Mouse (Mus musculus): Measurements from ENCODE around the gene Taf1a. TPM values are rescaled to one million over a fixed set of nuclear protein-coding genes. Genes with fewer than 3 reads are reported as not detected.

The Taf1a gene
- polyA plus RNA-seq, 1 experiment = 3.4 TPM

DNA sequence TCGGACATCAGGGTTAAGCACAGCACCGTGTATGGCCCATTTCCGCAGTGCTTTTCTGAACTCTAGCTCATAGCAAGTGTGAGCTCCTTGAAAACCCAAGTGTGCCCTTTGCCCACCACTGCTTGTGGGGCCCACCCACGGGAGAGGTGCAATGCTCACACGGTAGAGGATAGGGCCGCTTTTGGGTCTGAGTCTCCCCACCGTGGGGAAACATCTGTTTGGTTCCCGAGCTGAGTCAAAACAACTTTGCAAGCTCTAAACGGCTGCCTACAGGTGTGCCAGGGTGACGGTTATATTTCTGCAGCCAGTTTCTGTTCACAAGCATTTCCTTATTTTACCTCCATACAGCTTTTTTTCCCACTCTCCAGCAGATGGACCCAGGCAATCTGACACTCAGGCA, 31.5 kb downstream of the Taf1a start:
- TF ChIP-seq POLR2AphosphoS2 (IDR thresholded peaks at IDR 0.05; ENCODE audit: insufficient read length, low read depth) (no peak), MAX (IDR thresholded peaks at IDR 0.05; ENCODE audit: low read depth) (no peak), TCF3 (IDR thresholded peaks at IDR 0.05; ENCODE audit: insufficient read length, low read depth) (no peak), MYOG (IDR thresholded peaks at IDR 0.05; ENCODE audit: control insufficient read depth in 1 of 3, insufficient read depth in 1 of 3, insufficient read length in 2 of 3, low read depth in 2 of 3) (no peak), POLR2A (IDR thresholded peaks at IDR 0.05; ENCODE audit: insufficient read length, low read depth) (no peak), REST (IDR thresholded peaks at IDR 0.05; ENCODE audit: insufficient read depth, insufficient read length) (no peak), CEBPB (IDR thresholded peaks at IDR 0.05; ENCODE audit: insufficient read depth, poor library complexity, severe bottlenecking) (no peak), USF1 (IDR thresholded peaks at IDR 0.05; ENCODE audit: low read depth) (no peak), E2F4 (IDR thresholded peaks at IDR 0.05; ENCODE audit: insufficient read depth) (no peak), MYOD1 (IDR thresholded peaks at IDR 0.05; ENCODE audit: control insufficient read depth in 1 of 3, insufficient read length in 2 of 3, low read depth in 2 of 3) (no peak), SRF (IDR thresholded peaks at IDR 0.05; ENCODE audit: control insufficient read depth, insufficient read length, low read depth) (no peak), TCF12 (IDR thresholded peaks at IDR 0.05; ENCODE audit: insufficient read depth, poor library complexity, severe bottlenecking) (no peak)
- H3ac ChIP-seq (ENCODE audit: control insufficient read depth, insufficient read length) = no peak overlapping the region
- H3K79me2 ChIP-seq (ENCODE audit: control insufficient read depth, insufficient read depth) = no peaks in the 10 kb centered on the region
- H3K36me3 ChIP-seq (ENCODE audit: control insufficient read depth, insufficient read depth) = no peaks in the 10 kb centered on the region
- no peak overlapping the region for H3K4me2 ChIP-seq (ENCODE audit: low read depth)
- no peaks in the 10 kb centered on the region for H3K27me3 ChIP-seq (ENCODE audit: control insufficient read depth, insufficient read depth, insufficient read length)
- no peak overlapping the region for H3K4me3 ChIP-seq

DNA sequence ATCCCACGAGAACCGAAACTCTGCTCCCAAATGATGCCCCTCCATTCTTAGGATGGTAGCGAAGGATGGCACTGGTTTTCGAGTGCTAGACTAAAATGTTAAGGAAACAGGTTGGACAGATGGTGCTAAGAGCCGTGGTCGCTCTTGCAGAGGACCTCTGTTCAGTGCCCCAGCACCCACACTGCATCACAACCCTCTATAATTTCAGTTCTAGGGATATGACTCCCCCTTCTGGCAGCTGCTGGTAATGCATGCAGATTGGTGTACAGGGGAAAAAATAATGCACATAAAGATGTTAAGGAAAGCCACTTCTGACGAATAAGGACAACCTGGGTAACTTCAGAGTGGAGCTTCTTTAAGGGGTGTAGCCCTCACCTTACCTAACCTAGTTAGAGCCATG, 35.3 kb downstream of the Taf1a start:
- no peak overlapping the region for H3K4me2 ChIP-seq (ENCODE audit: low read depth)

DNA sequence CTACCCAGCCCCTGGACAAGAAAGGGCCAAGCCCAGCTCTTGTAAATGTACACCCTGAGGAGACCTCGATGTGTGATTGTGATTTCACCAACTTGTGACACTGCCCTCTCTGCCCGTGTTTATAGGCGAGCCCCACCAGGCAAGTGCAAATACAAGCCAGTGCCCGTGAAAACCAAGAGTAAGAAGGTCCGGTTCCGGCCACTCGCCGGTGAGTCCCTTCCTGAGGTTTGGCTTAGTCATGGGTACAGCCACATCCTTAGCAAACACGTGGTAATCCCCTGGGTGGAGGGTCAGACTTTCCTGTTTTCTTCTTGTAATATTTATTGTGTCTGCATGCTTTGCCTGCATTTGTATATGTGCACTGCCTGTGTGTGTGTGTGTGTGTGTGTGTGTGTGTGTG, 46.1 kb downstream of the Taf1a start:
- TF ChIP-seq MYOD1 (IDR thresholded peaks at IDR 0.05; ENCODE audit: control insufficient read depth in 1 of 3, insufficient read length in 2 of 3, low read depth in 2 of 3) = no peak
- no peak for TF ChIP-seq MYOG (IDR thresholded peaks at IDR 0.05; ENCODE audit: control insufficient read depth in 1 of 3, insufficient read depth in 1 of 3, insufficient read length in 2 of 3, low read depth in 2 of 3)
- TF ChIP-seq MAX (IDR thresholded peaks at IDR 0.05; ENCODE audit: low read depth) = no peak
- no peak for TF ChIP-seq TCF12 (IDR thresholded peaks at IDR 0.05; ENCODE audit: insufficient read depth, poor library complexity, severe bottlenecking)
- TF ChIP-seq E2F4 (IDR thresholded peaks at IDR 0.05; ENCODE audit: insufficient read depth) = no peak
- no peak for TF ChIP-seq CEBPB (IDR thresholded peaks at IDR 0.05; ENCODE audit: insufficient read depth, poor library complexity, severe bottlenecking)
- no peak for TF ChIP-seq POLR2AphosphoS2 (IDR thresholded peaks at IDR 0.05; ENCODE audit: insufficient read length, low read depth)
- TF ChIP-seq USF1 (IDR thresholded peaks at IDR 0.05; ENCODE audit: low read depth) = no peak
- no peak for TF ChIP-seq TCF3 (IDR thresholded peaks at IDR 0.05; ENCODE audit: insufficient read length, low read depth)
- TF ChIP-seq POLR2A (IDR thresholded peaks at IDR 0.05; ENCODE audit: insufficient read length, low read depth) = no peak
- no peak for TF ChIP-seq SRF (IDR thresholded peaks at IDR 0.05; ENCODE audit: control insufficient read depth, insufficient read length, low read depth)
- TF ChIP-seq REST (IDR thresholded peaks at IDR 0.05; ENCODE audit: insufficient read depth, insufficient read length) = no peak

More for the DNA sequence above, 35.3 kb downstream of the Taf1a start:
- Histone ChIP-seq H3ac (ENCODE audit: control insufficient read depth, insufficient read length) (no peak overlapping the region), H3K79me2 (ENCODE audit: control insufficient read depth, insufficient read depth) (no peaks in the 10 kb centered on the region), H3K27me3 (ENCODE audit: control insufficient read depth, insufficient read depth, insufficient read length) (no peaks in the 10 kb centered on the region), H3K36me3 (ENCODE audit: control insufficient read depth, insufficient read depth) (no peaks in the 10 kb centered on the region), H3K4me3 (no peak overlapping the region)
- TF ChIP-seq TCF3 (IDR thresholded peaks at IDR 0.05; ENCODE audit: insufficient read length, low read depth) (no peak), MYOG (IDR thresholded peaks at IDR 0.05; ENCODE audit: control insufficient read depth in 1 of 3, insufficient read depth in 1 of 3, insufficient read length in 2 of 3, low read depth in 2 of 3) (no peak), E2F4 (IDR thresholded peaks at IDR 0.05; ENCODE audit: insufficient read depth) (no peak)

DNA sequence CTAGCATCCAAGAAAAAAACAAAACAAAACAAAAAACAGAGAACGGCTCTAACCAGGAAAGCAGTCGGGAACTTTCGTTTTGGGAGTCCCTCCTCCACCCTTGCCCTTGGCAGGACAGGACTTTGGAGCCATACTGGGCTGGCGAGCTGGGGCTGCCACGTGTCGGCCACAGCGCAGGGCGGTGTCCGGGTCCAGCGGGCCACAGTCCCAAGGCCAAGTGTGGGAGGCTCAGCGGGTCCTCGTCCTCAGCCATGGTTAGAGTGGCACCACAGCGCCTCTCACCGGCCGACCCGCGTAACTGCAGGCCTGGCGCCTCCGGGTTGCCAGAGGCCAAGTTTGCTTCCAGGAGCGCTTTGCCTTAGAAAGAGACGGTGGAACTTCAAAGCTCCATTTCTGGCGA, 50.3 kb downstream of the Taf1a start:
- no peaks in the 10 kb centered on the region for H3K36me3 ChIP-seq (ENCODE audit: control insufficient read depth, insufficient read depth)
- H3K79me2 ChIP-seq (ENCODE audit: control insufficient read depth, insufficient read depth) = no peaks in the 10 kb centered on the region
- no peaks in the 10 kb centered on the region for H3K27me3 ChIP-seq (ENCODE audit: control insufficient read depth, insufficient read depth, insufficient read length)
- no peak overlapping the region for H3K4me3 ChIP-seq
- H3ac ChIP-seq (ENCODE audit: control insufficient read depth, insufficient read length) = no peak overlapping the region
- H3K4me2 ChIP-seq (ENCODE audit: low read depth) = peak overlapping the region; percentile 62
- TF ChIP-seq POLR2A (IDR thresholded peaks at IDR 0.05; ENCODE audit: insufficient read length, low read depth) = peak; percentile 56
- no peak for TF ChIP-seq TCF3 (IDR thresholded peaks at IDR 0.05; ENCODE audit: insufficient read length, low read depth)

More for the DNA sequence above, 46.1 kb downstream of the Taf1a start:
- H3K36me3 ChIP-seq (ENCODE audit: control insufficient read depth, insufficient read depth) = no peaks in the 10 kb centered on the region
- no peak overlapping the region for H3K4me3 ChIP-seq
- no peak overlapping the region for H3K4me2 ChIP-seq (ENCODE audit: low read depth)
- no peak overlapping the region for H3ac ChIP-seq (ENCODE audit: control insufficient read depth, insufficient read length)
- no peaks in the 10 kb centered on the region for H3K27me3 ChIP-seq (ENCODE audit: control insufficient read depth, insufficient read depth, insufficient read length)
- H3K79me2 ChIP-seq (ENCODE audit: control insufficient read depth, insufficient read depth) = no peaks in the 10 kb centered on the region

DNA sequence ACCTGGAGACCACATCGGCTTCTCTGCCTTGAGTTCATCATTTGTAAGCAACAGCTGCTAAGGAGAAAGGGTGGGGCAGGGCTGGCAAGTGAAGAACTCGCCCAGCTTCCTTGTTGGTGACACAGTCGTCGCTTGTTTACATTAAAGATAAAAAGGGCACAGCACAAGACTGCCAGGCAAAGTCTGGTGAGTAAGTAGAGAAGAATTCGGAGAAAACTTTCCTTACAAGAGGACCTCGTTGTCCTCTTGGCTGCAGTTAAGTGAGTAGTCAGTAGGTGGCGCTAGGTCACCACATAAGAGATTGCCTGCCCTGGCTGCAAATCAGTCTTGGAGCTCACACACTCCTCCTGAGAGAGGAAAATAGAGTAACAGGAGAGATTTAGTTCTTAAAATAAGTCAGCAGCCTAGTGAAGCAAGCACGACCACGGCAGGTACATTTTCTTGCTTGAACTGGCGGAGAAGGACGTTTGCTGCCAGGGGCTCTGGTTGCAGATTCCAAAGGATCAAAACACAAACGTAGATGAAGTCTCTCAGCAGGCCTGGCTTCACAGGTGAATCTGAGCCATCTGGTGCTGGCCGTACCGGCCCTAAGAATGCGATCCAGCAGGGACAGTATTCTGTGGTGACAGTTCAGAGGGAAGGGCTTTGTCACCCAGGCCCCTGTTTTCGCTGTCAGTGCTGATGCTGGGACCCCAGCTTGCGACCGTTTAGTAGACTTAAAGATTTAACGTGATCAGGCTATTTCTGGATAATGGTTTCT, 53.4 kb downstream of the Taf1a start:
- H3K4me2 ChIP-seq (ENCODE audit: low read depth) = peak overlapping the region; percentile 37
- no peaks in the 10 kb centered on the region for H3K27me3 ChIP-seq (ENCODE audit: control insufficient read depth, insufficient read depth, insufficient read length)
- TF ChIP-seq MYOG (IDR thresholded peaks at IDR 0.05; ENCODE audit: control insufficient read depth in 1 of 3, insufficient read depth in 1 of 3, insufficient read length in 2 of 3, low read depth in 2 of 3) (peak in 2 of 3 experiments; percentile 33 to 65), MYOD1 (IDR thresholded peaks at IDR 0.05; ENCODE audit: control insufficient read depth in 1 of 3, insufficient read length in 2 of 3, low read depth in 2 of 3) (peak in 1 of 3 experiments; percentile 56), MAX (IDR thresholded peaks at IDR 0.05; ENCODE audit: low read depth) (no peak), REST (IDR thresholded peaks at IDR 0.05; ENCODE audit: insufficient read depth, insufficient read length) (no peak)
- no peak overlapping the region for H3ac ChIP-seq (ENCODE audit: control insufficient read depth, insufficient read length)
- H3K79me2 ChIP-seq (ENCODE audit: control insufficient read depth, insufficient read depth) = no peaks in the 10 kb centered on the region
- no peaks in the 10 kb centered on the region for H3K36me3 ChIP-seq (ENCODE audit: control insufficient read depth, insufficient read depth)
- H3K4me3 ChIP-seq = no peak overlapping the region
